Mouse (Mus musculus) hindbrain, embryonic 13.5 days (tissue): ENCODE measurements around the gene Fam178b. TPM values are rescaled to one million over a fixed set of nuclear protein-coding genes. Genes with fewer than 3 reads are reported as not detected.

Experiments used
- ATAC-seq: fragments of 200-750 bp; cut with Nextera tagmentation; 2 replicates; pipeline ENCODE4 v1.8.0; 2017; ENCODE audit warnings: moderate TSS enrichment; ENCODE audit not compliant: low FRiP score
- H3K27ac ChIP-seq: fragments of 300-500 bp; sonication (generic); 2 replicates; pipeline ENCODE4 v1.5.1; 2015; ENCODE audit warnings: inconsistent platforms, mild to moderate bottlenecking, moderate library complexity
- H3K27me3 ChIP-seq: fragments of 300-500 bp; sonication (generic); 2 replicates; pipeline ENCODE4 v1.6.1; 2015; ENCODE audit warnings: mild to moderate bottlenecking, inconsistent platforms
- H3K36me3 ChIP-seq: fragments of 300-500 bp; sonication (generic); 2 replicates; pipeline ENCODE4 v1.6.1; 2015; ENCODE audit warnings: mild to moderate bottlenecking, inconsistent platforms
- H3K4me1 ChIP-seq: fragments of 300-500 bp; sonication (generic); replicated peaks from 2 replicates; pipeline ENCODE4 v1.6.1; 2015; ENCODE audit warnings: inconsistent platforms
- H3K4me2 ChIP-seq: fragments of 300-500 bp; sonication (generic); 2 replicates; pipeline ENCODE4 v1.6.1; 2015; ENCODE audit warnings: inconsistent platforms, mild to moderate bottlenecking, moderate library complexity
- H3K4me3 ChIP-seq: fragments of 300-500 bp; sonication (generic); 2 replicates; pipeline ENCODE4 v1.5.1; 2015; ENCODE audit warnings: mild to moderate bottlenecking, inconsistent platforms
- H3K9ac ChIP-seq: fragments of 300-500 bp; sonication (generic); 2 replicates; pipeline ENCODE4 v1.6.1; 2015; ENCODE audit warnings: mild to moderate bottlenecking, inconsistent platforms
- H3K9me3 ChIP-seq: fragments of 300-500 bp; sonication (generic); 2 replicates; pipeline ENCODE4 v1.6.1; 2016; ENCODE audit warnings: inconsistent platforms
- WGBS: fragments of 180-500 bp; shearing (Covaris S2); methylation state at CpG from one replicate; pipeline ENCODE4 v1.1.7; 2015; 5-methylcytosine and 5-hydroxymethylcytosine counted together
- polyA plus RNA-seq: library from polyadenylated mRNA; unstranded; fragments of >200 nt; fragmentation: Nextera tagmentation; extraction: Ambion mirVana; gene quantifications from 2 replicates; pipeline ENCODE4 v1.2.1, GENCODE M21; 2015

Gene Fam178b
- polyA plus RNA-seq, 1 experiment from 2014 or later, result 0.27 TPM

- Histone ChIP-seq H3K36me3 (peaks cover 45% of the 10 kb centered on the region), H3K27ac (peak overlapping the region; percentile 100), H3K9ac (peak overlapping the region; percentile 100), H3K4me1 (peaks cover 48% of the 10 kb centered on the region), H3K27me3 (peaks cover 8% of the 10 kb centered on the region; the same call in 1 of the 2 replicates), H3K4me2 (peak overlapping the region; percentile 100), H3K4me3 (peak overlapping the region; percentile 97), H3K9me3 (no peaks in the 10 kb centered on the region)
- 5% methylated on average over 8 of the region's 8 CpGs for WGBS
- no peak for ATAC-seq
Measured at GRCm38 (mm10) chr1:36555798-36556395, 127.1 kb downstream of the Fam178b start.

- H3K9ac ChIP-seq, result peak overlapping the region; percentile 100
- H3K36me3 ChIP-seq, result peaks cover 56% of the 10 kb centered on the region
- H3K27ac ChIP-seq, result peak overlapping the region; percentile 100
- peaks cover 52% of the 10 kb centered on the region for H3K4me1 ChIP-seq
- ATAC-seq, result no peak
- peak overlapping the region; percentile 97 for H3K4me3 ChIP-seq
- H3K9me3 ChIP-seq, result no peaks in the 10 kb centered on the region
- H3K27me3 ChIP-seq, result peaks cover 6% of the 10 kb centered on the region; the same call in 1 of the 2 replicates
- 70% methylated on average over 21 of the region's 21 CpGs for WGBS
- peak overlapping the region; percentile 100 for H3K4me2 ChIP-seq
Measured at GRCm38 (mm10) chr1:36554633-36555399, 128.2 kb downstream of the Fam178b start.

DNA sequence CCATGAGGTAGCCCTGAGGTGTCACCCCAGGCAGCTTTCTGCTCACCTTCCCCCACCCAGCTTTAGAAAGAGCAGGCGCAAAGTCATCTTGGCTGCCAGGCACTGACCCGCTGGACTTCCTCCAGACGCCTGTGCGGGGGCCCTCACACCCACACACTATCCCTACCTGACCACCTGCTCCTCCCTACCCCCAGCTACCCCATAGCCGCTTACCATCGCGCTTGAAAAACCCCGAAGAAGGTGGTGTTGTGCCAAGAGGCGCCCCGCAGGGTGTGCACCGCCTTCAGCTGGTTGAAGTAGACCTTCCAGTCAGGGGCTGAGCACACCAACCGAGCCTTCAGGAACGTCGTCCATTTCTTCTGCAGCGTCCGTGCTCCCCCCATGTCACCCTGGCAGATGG is 130.5 kb downstream of the Fam178b start:
- H3K27me3 ChIP-seq, result no peaks in the 10 kb centered on the region
- H3K27ac ChIP-seq, result no peak overlapping the region
- ATAC-seq, result no peak
- no peak overlapping the region for H3K4me2 ChIP-seq
- H3K9me3 ChIP-seq, result no peaks in the 10 kb centered on the region
- WGBS, result 91% methylated on average over 16 of the region's 16 CpGs
- peaks cover 75% of the 10 kb centered on the region for H3K36me3 ChIP-seq
- H3K4me3 ChIP-seq, result no peak overlapping the region
- H3K9ac ChIP-seq, result no peak overlapping the region
- H3K4me1 ChIP-seq, result peaks cover 62% of the 10 kb centered on the region

- Histone ChIP-seq H3K27ac (no peak overlapping the region), H3K4me1 (peaks cover 64% of the 10 kb centered on the region)
- 90% methylated on average over 17 of the region's 17 CpGs for WGBS
Measured at GRCm38 (mm10) chr1:36551904-36552303, 131.1 kb downstream of the Fam178b start.

DNA sequence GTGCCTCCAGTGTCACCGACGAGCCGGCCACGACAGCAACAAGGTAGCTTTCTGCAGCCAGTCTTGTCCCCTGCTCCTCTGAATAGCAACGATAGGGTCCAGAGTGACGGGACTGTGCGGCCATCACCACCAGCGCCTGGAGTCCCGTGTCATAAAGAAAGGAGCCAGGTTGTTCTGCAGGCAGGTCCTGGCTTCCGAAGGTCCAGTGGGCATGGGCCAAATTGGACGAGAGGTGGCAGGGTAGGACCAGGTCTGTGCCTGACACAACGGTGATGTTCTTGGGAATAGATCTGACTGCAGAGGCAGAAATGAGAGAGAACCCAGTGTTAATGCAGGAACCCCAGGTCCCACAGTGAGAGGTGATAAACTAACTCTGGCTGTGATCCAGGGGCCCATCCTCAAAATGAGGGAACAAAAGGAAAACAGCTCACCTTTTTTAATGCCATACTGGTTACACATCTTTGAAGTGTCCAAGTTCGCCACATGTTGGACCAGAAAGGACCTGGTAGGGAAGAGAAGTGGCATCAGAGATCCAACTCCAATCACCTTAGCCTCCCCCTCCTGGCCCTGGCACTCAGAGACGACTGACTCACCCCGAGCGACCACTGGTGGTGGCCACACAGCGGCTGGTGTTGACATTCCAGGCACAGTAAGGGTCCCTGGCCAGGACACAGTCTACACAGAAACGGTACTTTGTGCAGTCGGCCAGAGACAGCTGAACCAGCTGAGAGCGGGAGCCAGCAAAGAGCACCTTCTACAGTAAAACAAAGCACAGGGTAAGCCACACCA is 132.7 kb downstream of the Fam178b start:
- no peak for ATAC-seq
- Histone ChIP-seq H3K36me3 (peaks cover 73% of the 10 kb centered on the region), H3K4me3 (no peak overlapping the region), H3K9me3 (no peaks in the 10 kb centered on the region), H3K27me3 (no peaks in the 10 kb centered on the region), H3K27ac (no peak overlapping the region), H3K9ac (peak overlapping the region; percentile 51; the same call in 1 of the 2 replicates), H3K4me1 (peaks cover 71% of the 10 kb centered on the region), H3K4me2 (no peak overlapping the region)
- 79% methylated on average over 20 of the region's 20 CpGs for WGBS

More at GRCm38 (mm10) chr1:36551904-36552303, 131.1 kb downstream of the Fam178b start:
- H3K9ac ChIP-seq, result 0 out of 2 replicates have a peak overlapping the region, but pooled peaks have one; percentile 24
- no peak for ATAC-seq
- H3K27me3 ChIP-seq, result no peaks in the 10 kb centered on the region
- H3K36me3 ChIP-seq, result peaks cover 75% of the 10 kb centered on the region
- H3K9me3 ChIP-seq, result no peaks in the 10 kb centered on the region
- no peak overlapping the region for H3K4me2 ChIP-seq
- H3K4me3 ChIP-seq, result no peak overlapping the region

- Histone ChIP-seq H3K9me3 (no peaks in the 10 kb centered on the region), H3K4me3 (no peak overlapping the region), H3K9ac (peak overlapping the region; percentile 51; the same call in 1 of the 2 replicates), H3K27me3 (no peaks in the 10 kb centered on the region), H3K4me1 (peaks cover 63% of the 10 kb centered on the region), H3K36me3 (peaks cover 66% of the 10 kb centered on the region), H3K4me2 (0 out of 2 replicates have a peak overlapping the region, but pooled peaks have one; percentile 13), H3K27ac (no peak overlapping the region)
- no peak for ATAC-seq
- WGBS, result 87% methylated on average over 18 of the region's 18 CpGs
Measured at GRCm38 (mm10) chr1:36549491-36549890, 133.5 kb downstream of the Fam178b start.

DNA sequence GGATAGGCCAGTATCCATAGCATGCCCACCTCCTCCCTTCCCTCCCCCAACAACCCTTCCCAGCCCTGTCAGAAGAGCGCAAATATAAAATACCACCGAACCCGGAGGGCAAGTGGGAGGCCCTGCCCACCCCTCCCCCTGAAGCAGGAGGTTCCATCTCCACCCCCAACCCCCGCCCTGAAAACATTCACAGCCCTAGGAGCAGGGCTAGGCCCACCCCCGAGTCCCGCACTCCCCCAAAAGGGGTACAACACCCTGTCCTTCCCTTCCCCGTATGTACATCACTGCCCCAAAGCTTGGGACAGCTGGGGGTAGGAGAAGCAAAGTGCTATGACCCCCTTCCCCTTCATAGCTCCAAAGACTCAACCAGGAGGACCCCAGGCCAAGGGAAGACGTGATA is 134.2 kb downstream of the Fam178b start:
- no peak overlapping the region for H3K4me2 ChIP-seq
- H3K4me3 ChIP-seq, result no peak overlapping the region
- H3K9ac ChIP-seq, result peak overlapping the region; percentile 51; the same call in 1 of the 2 replicates
- peaks cover 58% of the 10 kb centered on the region for H3K36me3 ChIP-seq
- no peak for ATAC-seq
- H3K9me3 ChIP-seq, result no peaks in the 10 kb centered on the region
- H3K4me1 ChIP-seq, result peaks cover 60% of the 10 kb centered on the region
- H3K27me3 ChIP-seq, result no peaks in the 10 kb centered on the region
- 54% methylated on average over 8 of the region's 8 CpGs for WGBS
- H3K27ac ChIP-seq, result no peak overlapping the region

DNA sequence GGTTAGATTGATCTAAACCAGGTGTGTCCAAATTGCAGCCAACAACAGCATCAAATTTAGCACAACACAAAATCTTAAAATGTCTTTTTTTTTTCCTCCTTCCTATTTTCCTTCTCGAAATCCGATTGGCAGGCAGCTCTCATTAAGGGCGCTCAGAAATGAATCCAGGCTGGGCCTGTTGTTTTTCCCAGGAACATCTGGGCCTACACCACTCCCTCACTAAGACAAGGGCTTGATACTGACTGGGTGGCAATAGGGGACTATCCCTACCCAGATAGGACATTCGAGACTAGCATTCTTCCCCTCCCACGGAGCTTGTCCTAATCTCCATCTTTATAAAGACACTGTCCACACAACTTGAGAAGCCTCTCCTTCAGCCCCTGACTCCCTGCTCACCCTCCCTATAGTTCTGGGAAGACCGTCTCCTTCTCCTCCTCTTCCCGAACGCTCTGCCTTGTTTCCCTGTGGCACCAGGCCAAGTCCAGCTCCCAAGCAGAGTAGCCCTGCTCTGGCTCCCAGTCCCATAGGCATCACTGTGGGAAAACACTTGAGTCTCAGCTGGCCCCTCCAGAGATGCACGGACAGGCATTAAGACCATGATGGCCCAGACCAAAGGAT is 134.9 kb downstream of the Fam178b start:
- Histone ChIP-seq H3K4me1 (peaks cover 57% of the 10 kb centered on the region), H3K9me3 (no peaks in the 10 kb centered on the region), H3K36me3 (peaks cover 52% of the 10 kb centered on the region), H3K27me3 (no peaks in the 10 kb centered on the region), H3K9ac (peak overlapping the region; percentile 59), H3K27ac (peak overlapping the region; percentile 77), H3K4me2 (0 out of 2 replicates have a peak overlapping the region, but pooled peaks have one; percentile 1), H3K4me3 (no peak overlapping the region)
- no peak for ATAC-seq
- 35% methylated on average over 9 of the region's 9 CpGs for WGBS

- H3K9me3 ChIP-seq, result no peaks in the 10 kb centered on the region
- H3K4me1 ChIP-seq, result peaks cover 57% of the 10 kb centered on the region
- peak within 1 kb of the TSS; percentile 63 for H3K4me2 ChIP-seq
- peaks cover 43% of the 10 kb centered on the region for H3K36me3 ChIP-seq
- peak within 1 kb of the TSS; percentile 57 for H3K4me3 ChIP-seq
- under 1% methylated on average over 43 of the region's 43 CpGs for WGBS
- H3K9ac ChIP-seq, result peak within 1 kb of the TSS; percentile 79
- no peaks in the 10 kb centered on the region for H3K27me3 ChIP-seq
- peak; percentile 96 for ATAC-seq
- H3K27ac ChIP-seq, result peak within 1 kb of the TSS; percentile 77
Measured at GRCm38 (mm10) chr1:36546888-36547471, 136.0 kb downstream of the Fam178b start, which contains the start of gene Ankrd39. Gene Ankrd39 (minus strand): TSS chr1:36547445.

DNA sequence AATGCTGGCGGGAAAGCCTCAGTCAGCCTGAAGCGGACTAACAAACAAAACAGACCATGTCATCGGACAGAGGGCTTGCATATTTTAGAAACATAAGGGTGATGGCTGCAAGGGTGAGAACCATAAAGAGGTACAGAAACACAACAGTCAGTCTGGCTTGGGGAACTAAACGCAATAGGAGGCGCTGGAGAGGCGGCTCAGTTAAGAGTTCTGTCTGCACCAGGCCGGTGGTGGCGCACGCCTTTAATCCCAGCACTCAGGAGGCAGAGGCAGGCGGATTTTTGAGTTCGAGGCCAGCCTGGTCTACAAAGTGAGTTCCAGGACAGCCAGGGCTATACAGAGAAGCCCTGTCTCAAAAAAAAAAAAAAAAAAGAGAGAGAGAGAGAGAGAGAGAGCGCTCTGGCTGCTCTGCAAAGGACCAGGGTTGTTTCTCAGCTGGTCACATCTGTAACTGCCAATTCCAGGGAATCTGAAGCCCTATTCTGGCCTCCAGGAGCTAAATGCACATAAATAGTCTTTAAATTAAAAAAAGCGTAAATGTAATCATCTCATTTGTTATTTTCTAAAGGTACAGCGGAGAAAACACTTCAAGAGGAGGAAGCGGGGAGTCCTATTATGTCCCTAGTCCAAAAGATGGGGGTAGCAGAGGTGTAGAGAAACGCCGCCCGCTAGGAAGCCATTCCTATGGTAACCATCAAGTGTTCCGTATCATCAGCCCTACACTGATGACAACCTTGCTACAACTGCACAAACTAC is 137.0 kb downstream of the Fam178b start:
- 73% methylated on average over 19 of the region's 19 CpGs for WGBS
- peak overlapping the region; percentile 79 for H3K9ac ChIP-seq
- H3K4me2 ChIP-seq, result peak overlapping the region; percentile 63
- no peaks in the 10 kb centered on the region for H3K27me3 ChIP-seq
- H3K36me3 ChIP-seq, result peaks cover 42% of the 10 kb centered on the region
- ATAC-seq, result no peak
- peaks cover 48% of the 10 kb centered on the region for H3K4me1 ChIP-seq
- H3K4me3 ChIP-seq, result peak overlapping the region; percentile 57
- H3K9me3 ChIP-seq, result no peaks in the 10 kb centered on the region
- no peak overlapping the region for H3K27ac ChIP-seq

GRCm38 (mm10) chr1:36545382-36545781 is 137.6 kb downstream of the Fam178b start:
- Histone ChIP-seq H3K36me3 (peaks cover 41% of the 10 kb centered on the region), H3K27ac (no peak overlapping the region), H3K4me2 (no peak overlapping the region), H3K27me3 (no peaks in the 10 kb centered on the region), H3K9ac (0 out of 2 replicates have a peak overlapping the region, but pooled peaks have one; percentile 19), H3K4me1 (peaks cover 48% of the 10 kb centered on the region), H3K9me3 (no peaks in the 10 kb centered on the region), H3K4me3 (no peak overlapping the region)
- WGBS, result 84% methylated on average over 2 of the region's 2 CpGs
- no peak for ATAC-seq
